In genomic region chr15:6598626-6599025, GRCm38 (mm10) we compare ENCODE assay signal across 20 mouse cellular contexts.
"Had no signal": no experiment of that assay in that cellular context is flagged by ENCODE, and none has a peak within 500 bp of the region (broad histone marks: within the 10 kb centered on the region; RNA-seq: fewer than 3 reads in every experiment).

No protein-coding gene starts in this region.

- H3K27me3 ChIP-seq: limb, embryonic 13.5 days; liver, embryonic 13.5 days; midbrain, embryonic 12.5 days; midbrain, embryonic 15.5 days; neural tube, embryonic 13.5 days; stomach, embryonic 15.5 days had no signal

- ATAC-seq: midbrain, embryonic 15.5 days had no signal

- H3K4me3 ChIP-seq: layer of hippocampus, adult 2 months; limb, embryonic 10.5 days; limb, embryonic 13.5 days; liver, embryonic 13.5 days; midbrain, embryonic 12.5 days; midbrain, embryonic 15.5 days; neural tube, embryonic 13.5 days; stomach, embryonic 15.5 days had no signal

- H3K4me1 ChIP-seq: limb, embryonic 10.5 days; limb, embryonic 13.5 days; liver, embryonic 13.5 days; midbrain, embryonic 12.5 days; midbrain, embryonic 15.5 days; neural tube, embryonic 13.5 days; stomach, embryonic 15.5 days had no signal

- H3K27ac ChIP-seq: kidney, postnatal 0 days; layer of hippocampus, adult 2 months; limb, embryonic 10.5 days; limb, embryonic 13.5 days; liver, embryonic 13.5 days; macrophage; midbrain, embryonic 12.5 days; midbrain, embryonic 15.5 days; neural tube, embryonic 13.5 days; stomach, embryonic 15.5 days had no signal

- DNase-seq: kidney, adult 18-20 months; kidney, adult 9 months; kidney, postnatal 25 days; layer of hippocampus, adult 9-11 months; liver; liver, embryonic 13.5 days; lung, adult 2 months; retina, postnatal 1 day; right cerebral cortex, postnatal 25 days; spleen, adult 18-20 months; thymus, postnatal 25 days had no signal

- H3K4me2 ChIP-seq: limb, embryonic 13.5 days; liver, embryonic 13.5 days; midbrain, embryonic 12.5 days; midbrain, embryonic 15.5 days; neural tube, embryonic 13.5 days; stomach, embryonic 15.5 days had no signal

- H3K9ac ChIP-seq: limb, embryonic 13.5 days; liver, embryonic 13.5 days; midbrain, embryonic 12.5 days; midbrain, embryonic 15.5 days; neural tube, embryonic 13.5 days; stomach, embryonic 15.5 days had no signal

- H3K36me3 ChIP-seq: limb, embryonic 10.5 days; limb, embryonic 13.5 days; liver, embryonic 13.5 days; midbrain, embryonic 12.5 days; midbrain, embryonic 15.5 days; neural tube, embryonic 13.5 days; stomach, embryonic 15.5 days had no signal

- H3K9me3 ChIP-seq: limb, embryonic 10.5 days; limb, embryonic 13.5 days; liver, embryonic 13.5 days; midbrain, embryonic 12.5 days; midbrain, embryonic 15.5 days; neural tube, embryonic 13.5 days; stomach, embryonic 15.5 days had no signal
